Mouse (Mus musculus) midbrain, embryonic 16.5 days (tissue): Measurements from ENCODE around the gene Larp4b. TPM values are rescaled to one million over a fixed set of nuclear protein-coding genes. Genes with fewer than 3 reads are reported as not detected.

ENCODE experiments used
- ATAC-seq: fragments of 200-750 bp; cut with Nextera tagmentation; 2 replicates; pipeline ENCODE4 v1.8.0; 2017; ENCODE audit warnings: moderate TSS enrichment
- H3K27ac ChIP-seq: fragments of 300-500 bp; sonication (generic); 2 replicates; pipeline ENCODE4 v1.5.1; 2014; ENCODE audit warnings: mild to moderate bottlenecking, low read length, mixed read lengths
- H3K27me3 ChIP-seq: fragments of 300-500 bp; sonication (generic); 2 replicates; pipeline ENCODE4 v1.6.1; 2014; ENCODE audit warnings: low read depth, low read length, mixed read lengths; ENCODE audit not compliant: control insufficient read depth, insufficient read depth
- H3K36me3 ChIP-seq: fragments of 300-500 bp; sonication (generic); 2 replicates; pipeline ENCODE4 v1.6.1; 2014; ENCODE audit warnings: mild to moderate bottlenecking, low read length, moderate library complexity, mixed read lengths; ENCODE audit not compliant: control insufficient read depth, insufficient read depth
- H3K4me1 ChIP-seq: fragments of 300-500 bp; sonication (generic); 2 replicates; pipeline ENCODE4 v1.6.1; 2014; ENCODE audit warnings: mild to moderate bottlenecking, low read length, mixed read lengths; ENCODE audit not compliant: control insufficient read depth, insufficient read depth
- H3K4me2 ChIP-seq: fragments of 300-500 bp; sonication (generic); 2 replicates; pipeline ENCODE4 v1.6.1; 2014; ENCODE audit warnings: mild to moderate bottlenecking, low read length, mixed read lengths
- H3K4me3 ChIP-seq: fragments of 300-500 bp; sonication (generic); 2 replicates; pipeline ENCODE4 v1.5.1; 2014; ENCODE audit warnings: low read depth, mild to moderate bottlenecking, low read length, moderate library complexity, mixed read lengths
- H3K9ac ChIP-seq: fragments of 300-500 bp; sonication (generic); 2 replicates; pipeline ENCODE4 v1.6.1; 2014; ENCODE audit warnings: low read depth, low read length, mixed read lengths
- H3K9me3 ChIP-seq: fragments of 300-500 bp; sonication (generic); replicated peaks from 2 replicates; pipeline ENCODE4 v1.6.1; 2014; ENCODE audit warnings: mild to moderate bottlenecking, low read length, mixed read lengths; ENCODE audit not compliant: control insufficient read depth, poor library complexity, severe bottlenecking
- whole genome bisulfite sequencing: fragments of 180-500 bp; shearing (Covaris S2); extraction: QIAGEN DNeasy Blood & Tissue Kit; methylation state at CpG from one replicate; pipeline ENCODE4 v1.1.7; 2014; 5-methylcytosine and 5-hydroxymethylcytosine counted together
- polyA plus RNA-seq: library from polyadenylated mRNA; unstranded; fragments of >200 nt; fragmentation: Nextera tagmentation; extraction: Ambion mirVana; gene quantifications from 2 replicates; pipeline ENCODE4 v1.2.1, GENCODE M21; 2015

Gene Larp4b
- polyA plus RNA-seq, 1 experiment from 2014 or later: 42.6 TPM

GRCm38 (mm10) chr13:9180221-9180620, 86.5 kb downstream of the Larp4b start:
- H3K9ac ChIP-seq: no peak overlapping the region
- H3K27me3 ChIP-seq: no peaks in the 10 kb centered on the region
- H3K27ac ChIP-seq: no peak overlapping the region
- no peak overlapping the region for H3K4me2 ChIP-seq
- no peak for ATAC-seq
- 0 out of 2 replicates have a peak, but pooled peaks cover 2% of the 10 kb centered on the region for H3K36me3 ChIP-seq
- H3K4me1 ChIP-seq: no peaks in the 10 kb centered on the region
- WGBS: 67% methylated on average over 11 of the region's 11 CpGs
- H3K4me3 ChIP-seq: no peak overlapping the region
- H3K9me3 ChIP-seq: no peaks in the 10 kb centered on the region

GRCm38 (mm10) chr13:9181106-9181505, 87.4 kb downstream of the Larp4b start:
- H3K36me3 ChIP-seq: 0 out of 2 replicates have a peak, but pooled peaks cover under 1% of the 10 kb centered on the region
- 89% methylated on average over 6 of the region's 6 CpGs for WGBS
- no peaks in the 10 kb centered on the region for H3K4me1 ChIP-seq
- H3K9ac ChIP-seq: no peak overlapping the region
- H3K9me3 ChIP-seq: no peaks in the 10 kb centered on the region
- ATAC-seq: no peak
- H3K27ac ChIP-seq: no peak overlapping the region
- no peaks in the 10 kb centered on the region for H3K27me3 ChIP-seq
- no peak overlapping the region for H3K4me3 ChIP-seq
- H3K4me2 ChIP-seq: no peak overlapping the region

GRCm38 (mm10) chr13:9181666-9182264, 88.1 kb downstream of the Larp4b start:
- Histone ChIP-seq H3K9me3 (no peaks in the 10 kb centered on the region), H3K4me1 (no peaks in the 10 kb centered on the region), H3K4me3 (no peak overlapping the region), H3K27ac (peak overlapping the region; percentile 53; the same call in 1 of the 2 replicates), H3K27me3 (no peaks in the 10 kb centered on the region), H3K9ac (no peak overlapping the region), H3K36me3 (no peaks in the 10 kb centered on the region), H3K4me2 (peak overlapping the region; percentile 17; the same call in 1 of the 2 replicates)
- 7% methylated on average over 11 of the region's 11 CpGs for WGBS
- ATAC-seq: peak; percentile 79

- no peak for ATAC-seq
- Histone ChIP-seq H3K4me1 (peaks cover 11% of the 10 kb centered on the region), H3K36me3 (no peaks in the 10 kb centered on the region), H3K27me3 (no peaks in the 10 kb centered on the region), H3K27ac (no peak overlapping the region), H3K4me3 (no peak overlapping the region), H3K9ac (no peak overlapping the region), H3K9me3 (no peaks in the 10 kb centered on the region), H3K4me2 (no peak overlapping the region)
- WGBS: 84% methylated on average over 6 of the region's 6 CpGs
Observed at GRCm38 (mm10) chr13:9184281-9184680, 90.6 kb downstream of the Larp4b start.

- Histone ChIP-seq H3K9ac (no peak overlapping the region), H3K36me3 (no peaks in the 10 kb centered on the region), H3K9me3 (no peaks in the 10 kb centered on the region), H3K4me2 (no peak overlapping the region), H3K27ac (no peak overlapping the region), H3K4me1 (peaks cover 11% of the 10 kb centered on the region), H3K27me3 (no peaks in the 10 kb centered on the region), H3K4me3 (no peak overlapping the region)
- no peak for ATAC-seq
- 89% methylated on average over 6 of the region's 6 CpGs for WGBS
Observed at GRCm38 (mm10) chr13:9184716-9185115, 91.0 kb downstream of the Larp4b start.

GRCm38 (mm10) chr13:9187156-9187555, 93.5 kb downstream of the Larp4b start:
- H3K4me3 ChIP-seq: no peak overlapping the region
- no peaks in the 10 kb centered on the region for H3K9me3 ChIP-seq
- no peak for ATAC-seq
- H3K9ac ChIP-seq: peak overlapping the region; percentile 54; the same call in 1 of the 2 replicates
- peaks cover 14% of the 10 kb centered on the region for H3K4me1 ChIP-seq
- 41% methylated on average over 7 of the region's 7 CpGs for WGBS
- H3K36me3 ChIP-seq: no peaks in the 10 kb centered on the region
- peak overlapping the region; percentile 39 for H3K4me2 ChIP-seq
- H3K27ac ChIP-seq: no peak overlapping the region
- H3K27me3 ChIP-seq: no peaks in the 10 kb centered on the region

GRCm38 (mm10) chr13:9187566-9188530, 94.2 kb downstream of the Larp4b start:
- no peaks in the 10 kb centered on the region for H3K9me3 ChIP-seq
- WGBS: 22% methylated on average over 22 of the region's 22 CpGs
- peaks cover 14% of the 10 kb centered on the region for H3K4me1 ChIP-seq
- no peaks in the 10 kb centered on the region for H3K27me3 ChIP-seq
- peak overlapping the region; percentile 39 for H3K4me2 ChIP-seq
- H3K9ac ChIP-seq: peak overlapping the region; percentile 54; the same call in 1 of the 2 replicates
- no peak overlapping the region for H3K27ac ChIP-seq
- 0 out of 2 replicates have a peak, but pooled peaks have one; percentile 15 for ATAC-seq
- H3K36me3 ChIP-seq: no peaks in the 10 kb centered on the region
- 0 out of 2 replicates have a peak overlapping the region, but pooled peaks have one; percentile 2 for H3K4me3 ChIP-seq

- H3K27ac ChIP-seq: no peak overlapping the region
- no peaks in the 10 kb centered on the region for H3K9me3 ChIP-seq
- WGBS: 88% methylated on average over 5 of the region's 5 CpGs
- no peak for ATAC-seq
- no peak overlapping the region for H3K9ac ChIP-seq
- peaks cover 14% of the 10 kb centered on the region for H3K4me1 ChIP-seq
- H3K4me2 ChIP-seq: no peak overlapping the region
- H3K36me3 ChIP-seq: no peaks in the 10 kb centered on the region
- H3K4me3 ChIP-seq: no peak overlapping the region
- no peaks in the 10 kb centered on the region for H3K27me3 ChIP-seq
Observed at GRCm38 (mm10) chr13:9189481-9189880, 95.8 kb downstream of the Larp4b start.
